Mouse (Mus musculus): ENCODE measurements at regions not wholly inside any gene's neighbourhood (a gene's known extent, or its start where the extent isn't known, plus 50 kb on each side); places are given as distances from the start of the nearest gene placed in this dataset.

DNA sequence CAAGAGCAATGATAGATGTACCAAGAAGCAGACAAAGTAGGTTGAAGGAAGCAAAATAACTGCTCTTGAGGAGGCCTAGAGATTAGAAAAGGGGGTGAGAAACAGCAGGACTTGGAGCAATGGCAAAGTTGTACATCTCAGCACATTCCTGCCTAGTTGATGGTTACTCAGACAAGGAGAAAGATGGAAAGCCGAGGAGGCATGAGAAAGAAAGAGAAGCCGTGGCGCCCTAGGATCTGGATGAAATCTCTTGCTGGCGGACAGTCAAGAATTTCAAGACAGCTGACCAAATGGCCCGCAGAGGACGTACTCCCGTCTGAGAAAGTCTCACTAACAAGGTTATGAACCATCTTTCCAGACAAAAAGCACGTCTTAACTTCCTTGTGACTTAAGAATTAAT is 242.5 kb upstream of the Pfn2 start:
- H3K4me1 ChIP-seq (ENCODE audit: control insufficient read depth, insufficient read depth, low read length) = no peaks in the 10 kb centered on the region
- no peak for ATAC-seq (ENCODE audit: low FRiP score, low TSS enrichment)
- H3K9ac ChIP-seq (ENCODE audit: low read depth, low read length) = no peak overlapping the region
- WGBS = 82% methylated on average over 8 of the region's 8 CpGs
- no peaks in the 10 kb centered on the region for H3K9me3 ChIP-seq (ENCODE audit: control insufficient read depth, low read length)
- H3K4me2 ChIP-seq (replicated peaks; ENCODE audit: low read depth, low read length) = no peak overlapping the region
- H3K27ac ChIP-seq (ENCODE audit: low read depth, low read length) = no peak overlapping the region
- no peaks in the 10 kb centered on the region for H3K36me3 ChIP-seq (ENCODE audit: control insufficient read depth, insufficient read depth, low read length)
- no peaks in the 10 kb centered on the region for H3K27me3 ChIP-seq (ENCODE audit: control insufficient read depth, insufficient read depth, low read length)
- H3K4me3 ChIP-seq (ENCODE audit: low read length) = no peak overlapping the region

GRCm38 (mm10) chr3:58091466-58092176 is 243.7 kb upstream of the Pfn2 start:
- Histone ChIP-seq H3K36me3 (ENCODE audit: control insufficient read depth, insufficient read depth, low read length) (no peaks in the 10 kb centered on the region), H3K27ac (ENCODE audit: low read depth, low read length) (no peak overlapping the region), H3K4me2 (replicated peaks; ENCODE audit: low read depth, low read length) (no peak overlapping the region), H3K4me1 (ENCODE audit: control insufficient read depth, insufficient read depth, low read length) (no peaks in the 10 kb centered on the region), H3K9ac (ENCODE audit: low read depth, low read length) (no peak overlapping the region), H3K27me3 (ENCODE audit: control insufficient read depth, insufficient read depth, low read length) (no peaks in the 10 kb centered on the region), H3K4me3 (ENCODE audit: low read length) (no peak overlapping the region), H3K9me3 (ENCODE audit: control insufficient read depth, low read length) (no peaks in the 10 kb centered on the region)
- ATAC-seq (ENCODE audit: low FRiP score, low TSS enrichment) = no peak
- WGBS = 88% methylated on average over 6 of the region's 6 CpGs

- no peaks in the 10 kb centered on the region for H3K4me1 ChIP-seq (ENCODE audit: control insufficient read depth, insufficient read depth, low read length)
- no peak overlapping the region for H3K27ac ChIP-seq (ENCODE audit: low read depth, low read length)
- no peak for ATAC-seq (ENCODE audit: low FRiP score, low TSS enrichment)
- 76% methylated on average over 5 of the region's 5 CpGs for WGBS
- no peaks in the 10 kb centered on the region for H3K9me3 ChIP-seq (ENCODE audit: control insufficient read depth, low read length)
- H3K36me3 ChIP-seq (ENCODE audit: control insufficient read depth, insufficient read depth, low read length) = no peaks in the 10 kb centered on the region
- no peak overlapping the region for H3K4me3 ChIP-seq (ENCODE audit: low read length)
- no peak overlapping the region for H3K4me2 ChIP-seq (replicated peaks; ENCODE audit: low read depth, low read length)
- no peaks in the 10 kb centered on the region for H3K27me3 ChIP-seq (ENCODE audit: control insufficient read depth, insufficient read depth, low read length)
- no peak overlapping the region for H3K9ac ChIP-seq (ENCODE audit: low read depth, low read length)
Observed at GRCm38 (mm10) chr3:58110911-58111476, 263.1 kb upstream of the Pfn2 start.

- Histone ChIP-seq H3K36me3 (ENCODE audit: control insufficient read depth, insufficient read depth, low read length) (no peaks in the 10 kb centered on the region), H3K9ac (ENCODE audit: low read depth, low read length) (no peak overlapping the region), H3K27me3 (ENCODE audit: control insufficient read depth, insufficient read depth, low read length) (no peaks in the 10 kb centered on the region), H3K9me3 (ENCODE audit: control insufficient read depth, low read length) (no peaks in the 10 kb centered on the region), H3K4me3 (ENCODE audit: low read length) (no peak overlapping the region), H3K27ac (ENCODE audit: low read depth, low read length) (no peak overlapping the region), H3K4me1 (ENCODE audit: control insufficient read depth, insufficient read depth, low read length) (no peaks in the 10 kb centered on the region), H3K4me2 (replicated peaks; ENCODE audit: low read depth, low read length) (no peak overlapping the region)
- WGBS = 58% methylated on average over 7 of the region's 7 CpGs
- ATAC-seq (ENCODE audit: low FRiP score, low TSS enrichment) = no peak
Observed at GRCm38 (mm10) chr3:58112431-58112856, 264.6 kb upstream of the Pfn2 start.

DNA sequence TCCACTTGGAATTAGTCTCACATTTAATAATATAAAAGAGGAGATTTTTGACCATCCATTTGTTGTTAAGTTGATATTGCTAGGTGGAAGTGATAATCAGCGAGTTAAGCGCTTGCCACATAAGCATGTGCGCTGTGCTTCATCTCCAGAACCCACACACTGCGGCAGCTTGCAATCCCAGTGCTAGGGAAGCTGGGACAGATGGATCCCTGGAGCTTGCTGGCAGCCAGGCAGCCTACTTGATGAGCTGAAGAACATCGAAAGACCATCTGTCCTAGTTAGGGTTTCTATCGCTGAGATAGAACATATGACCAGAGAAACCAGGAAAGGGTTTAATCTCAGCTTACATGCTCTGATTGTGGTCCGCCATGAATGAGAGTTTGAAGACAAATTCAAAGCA is 266.1 kb upstream of the Pfn2 start:
- Histone ChIP-seq H3K27me3 (ENCODE audit: control insufficient read depth, insufficient read depth, low read length) (no peaks in the 10 kb centered on the region), H3K27ac (ENCODE audit: low read depth, low read length) (no peak overlapping the region), H3K9me3 (ENCODE audit: control insufficient read depth, low read length) (no peaks in the 10 kb centered on the region), H3K4me3 (ENCODE audit: low read length) (no peak overlapping the region), H3K4me2 (replicated peaks; ENCODE audit: low read depth, low read length) (no peak overlapping the region), H3K4me1 (ENCODE audit: control insufficient read depth, insufficient read depth, low read length) (no peaks in the 10 kb centered on the region), H3K9ac (ENCODE audit: low read depth, low read length) (no peak overlapping the region), H3K36me3 (ENCODE audit: control insufficient read depth, insufficient read depth, low read length) (no peaks in the 10 kb centered on the region)
- ATAC-seq (ENCODE audit: low FRiP score, low TSS enrichment) = no peak
- WGBS = 97% methylated on average over 7 of the region's 7 CpGs

- Histone ChIP-seq H3K36me3 (ENCODE audit: control insufficient read depth, insufficient read depth, low read length) (no peaks in the 10 kb centered on the region), H3K4me3 (ENCODE audit: low read length) (no peak overlapping the region), H3K9ac (ENCODE audit: low read depth, low read length) (no peak overlapping the region), H3K9me3 (ENCODE audit: control insufficient read depth, low read length) (no peaks in the 10 kb centered on the region), H3K27me3 (ENCODE audit: control insufficient read depth, insufficient read depth, low read length) (no peaks in the 10 kb centered on the region), H3K4me1 (ENCODE audit: control insufficient read depth, insufficient read depth, low read length) (no peaks in the 10 kb centered on the region), H3K27ac (ENCODE audit: low read depth, low read length) (no peak overlapping the region), H3K4me2 (replicated peaks; ENCODE audit: low read depth, low read length) (no peak overlapping the region)
- no peak for ATAC-seq (ENCODE audit: low FRiP score, low TSS enrichment)
- WGBS = 76% methylated on average over 1 of the region's 1 CpGs
Observed at GRCm38 (mm10) chr3:58115511-58115910, 267.6 kb upstream of the Pfn2 start.

GRCm38 (mm10) chr3:58116848-58117247 is 269.0 kb upstream of the Pfn2 start:
- Histone ChIP-seq H3K4me3 (ENCODE audit: low read length) (no peak overlapping the region), H3K9ac (ENCODE audit: low read depth, low read length) (no peak overlapping the region), H3K4me2 (replicated peaks; ENCODE audit: low read depth, low read length) (no peak overlapping the region), H3K27me3 (ENCODE audit: control insufficient read depth, insufficient read depth, low read length) (no peaks in the 10 kb centered on the region), H3K36me3 (ENCODE audit: control insufficient read depth, insufficient read depth, low read length) (no peaks in the 10 kb centered on the region), H3K27ac (ENCODE audit: low read depth, low read length) (no peak overlapping the region), H3K4me1 (ENCODE audit: control insufficient read depth, insufficient read depth, low read length) (no peaks in the 10 kb centered on the region), H3K9me3 (ENCODE audit: control insufficient read depth, low read length) (no peaks in the 10 kb centered on the region)
- ATAC-seq (ENCODE audit: low FRiP score, low TSS enrichment) = no peak
- WGBS = 71% methylated on average over 7 of the region's 7 CpGs

- no peaks in the 10 kb centered on the region for H3K9me3 ChIP-seq (ENCODE audit: control insufficient read depth, low read length)
- H3K27me3 ChIP-seq (ENCODE audit: control insufficient read depth, insufficient read depth, low read length) = no peaks in the 10 kb centered on the region
- ATAC-seq (ENCODE audit: low FRiP score, low TSS enrichment) = no peak
- no peaks in the 10 kb centered on the region for H3K4me1 ChIP-seq (ENCODE audit: control insufficient read depth, insufficient read depth, low read length)
- no peak overlapping the region for H3K27ac ChIP-seq (ENCODE audit: low read depth, low read length)
- H3K4me3 ChIP-seq (ENCODE audit: low read length) = no peak overlapping the region
- H3K36me3 ChIP-seq (ENCODE audit: control insufficient read depth, insufficient read depth, low read length) = no peaks in the 10 kb centered on the region
- H3K4me2 ChIP-seq (replicated peaks; ENCODE audit: low read depth, low read length) = no peak overlapping the region
- no peak overlapping the region for H3K9ac ChIP-seq (ENCODE audit: low read depth, low read length)
- 19% methylated on average over 3 of the region's 3 CpGs for WGBS
Observed at GRCm38 (mm10) chr3:58120051-58120450, 272.2 kb upstream of the Pfn2 start.

DNA sequence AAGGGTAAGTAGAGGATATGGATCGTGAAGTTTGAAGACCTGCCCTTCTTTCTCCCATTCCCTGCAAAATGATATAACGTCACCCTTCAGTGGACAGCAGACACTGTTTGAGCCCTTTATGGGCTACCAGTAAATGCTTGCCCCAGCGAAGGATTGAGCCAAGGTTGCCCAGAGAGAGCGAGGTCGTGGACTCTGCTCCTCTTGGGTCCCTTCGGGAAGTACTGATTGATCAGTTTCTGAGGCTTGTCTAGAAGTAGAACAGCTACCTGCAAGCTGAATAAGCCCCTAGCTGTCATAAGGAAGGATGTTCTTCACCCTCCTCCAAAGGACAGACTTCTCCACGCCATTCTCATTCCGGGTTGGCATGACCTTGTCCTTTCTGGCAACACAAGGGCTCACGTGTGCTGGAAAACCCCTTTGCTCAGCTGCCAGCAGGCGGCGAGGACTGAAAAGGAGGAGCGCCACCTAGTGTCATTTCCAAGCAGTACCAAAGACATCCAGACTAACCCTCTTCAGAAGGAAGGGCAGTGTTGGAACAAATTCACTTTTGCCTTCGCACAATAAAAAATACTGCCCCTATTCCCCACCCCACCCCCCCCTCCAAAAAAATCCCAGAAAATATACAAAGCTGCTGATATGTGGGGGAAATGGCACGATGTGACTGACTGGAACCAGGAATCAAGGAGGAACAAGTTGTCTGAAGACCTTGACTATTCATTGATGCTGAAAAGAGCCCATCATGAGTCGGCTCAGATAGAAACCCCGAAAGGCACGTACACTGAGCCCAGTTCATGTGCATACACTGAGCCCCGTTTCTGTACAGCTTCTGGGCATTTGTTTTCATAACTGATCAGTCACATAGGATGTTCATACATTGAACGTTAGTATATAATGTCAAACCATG is 274.8 kb upstream of the Pfn2 start:
- ATAC-seq (ENCODE audit: low FRiP score, low TSS enrichment) = peak; percentile 87

More for the DNA sequence above, 274.8 kb upstream of the Pfn2 start:
- Histone ChIP-seq H3K4me1 (ENCODE audit: control insufficient read depth, insufficient read depth, low read length) (no peaks in the 10 kb centered on the region), H3K4me2 (replicated peaks; ENCODE audit: low read depth, low read length) (no peak overlapping the region), H3K36me3 (ENCODE audit: control insufficient read depth, insufficient read depth, low read length) (no peaks in the 10 kb centered on the region), H3K27me3 (ENCODE audit: control insufficient read depth, insufficient read depth, low read length) (no peaks in the 10 kb centered on the region), H3K4me3 (ENCODE audit: low read length) (no peak overlapping the region), H3K27ac (ENCODE audit: low read depth, low read length) (no peak overlapping the region), H3K9ac (ENCODE audit: low read depth, low read length) (no peak overlapping the region), H3K9me3 (ENCODE audit: control insufficient read depth, low read length) (no peaks in the 10 kb centered on the region)
- 42% methylated on average over 19 of the region's 19 CpGs for WGBS
